ENCODE assay signal across 14 mouse cellular contexts in genomic region chr9:66666153-66666552, GRCm38 (mm10). TPM values are rescaled to one million over a fixed set of nuclear protein-coding genes. Genes with fewer than 3 reads are reported as not detected.
DNase-seq lines count a peak whose midpoint lies in the region; ATAC-seq and TF ChIP-seq lines count a peak whose summit lies in the region.
"Had no signal": no experiment of that assay in that cellular context is flagged by ENCODE, and none has a peak within 500 bp of the region (broad histone marks: within the 10 kb centered on the region; RNA-seq: fewer than 3 reads in every experiment).

No protein-coding gene starts in this region.

- H3K36me3 ChIP-seq in heart, embryonic 10.5 days: no peaks in the 10 kb centered on the region
- no peaks in the 10 kb centered on the region for H3K36me3 ChIP-seq in stomach, postnatal 0 days (ENCODE audit: control insufficient read depth, insufficient read depth, low read length)
- H3K36me3 ChIP-seq: hindbrain, embryonic 10.5 days; lung, embryonic 15.5 days had no signal

- no peak for TF ChIP-seq POLR2A in lung, adult 2 months (IDR thresholded peaks at IDR 0.05; ENCODE audit: borderline replicate concordance, extremely low read depth, low read depth, low read length)

- H3K27ac ChIP-seq in heart, embryonic 10.5 days: 0 out of 2 replicates have a peak overlapping the region, but pooled peaks have one; percentile 16
- H3K27ac ChIP-seq in stomach, postnatal 0 days (replicated peaks): no peak overlapping the region
- H3K27ac ChIP-seq: hindbrain, embryonic 10.5 days; kidney, postnatal 0 days; lung, embryonic 15.5 days had no signal

- 0 out of 2 replicates have a peak, but pooled peaks have one; percentile 20 for ATAC-seq in erythroblast, adult 5-6 weeks (replicated peaks; ENCODE audit: low FRiP score, poor library complexity, severe bottlenecking)
- 0 out of 2 replicates have a peak, but pooled peaks have one; percentile 9 for ATAC-seq in stomach, postnatal 0 days (ENCODE audit: low FRiP score, low TSS enrichment)
- ATAC-seq: activated CD4-positive, CD25-positive, alpha-beta regulatory T cell, adult 4 months had no signal

- no peak overlapping the region for H3K4me3 ChIP-seq in lung, adult 2 months (replicated peaks; ENCODE audit: extremely low read depth, low read depth, low read length)
- no peak overlapping the region for H3K4me3 ChIP-seq in heart, embryonic 10.5 days
- H3K4me3 ChIP-seq in stomach, postnatal 0 days (ENCODE audit: low read depth, low read length): no peak overlapping the region
- H3K4me3 ChIP-seq: hindbrain, embryonic 10.5 days; lung, embryonic 15.5 days; myocyte had no signal

- H3K9me3 ChIP-seq in heart, embryonic 10.5 days: no peaks in the 10 kb centered on the region
- no peaks in the 10 kb centered on the region for H3K9me3 ChIP-seq in stomach, postnatal 0 days (ENCODE audit: control insufficient read depth, low read length)
- H3K9me3 ChIP-seq: hindbrain, embryonic 10.5 days; lung, embryonic 15.5 days had no signal

- WGBS in lung, adult 2 months: 50% methylated on average over 3 of the region's 3 CpGs
- 70% methylated on average over 3 of the region's 3 CpGs for WGBS in heart, embryonic 10.5 days
- WGBS in stomach, postnatal 0 days: 66% methylated on average over 3 of the region's 3 CpGs

- TF ChIP-seq CTCF in lung, adult 2 months (IDR thresholded peaks at IDR 0.05; ENCODE audit: insufficient read depth, low read length): no peak
- no peak for TF ChIP-seq CTCF in stomach, postnatal 0 days (IDR thresholded peaks at IDR 0.05; ENCODE audit: low read depth)

- H3K4me1 ChIP-seq in lung, adult 2 months (ENCODE audit: control insufficient read depth, insufficient read depth, low read length): peaks cover 7% of the 10 kb centered on the region; the same call in 1 of the 2 replicates
- peaks cover 13% of the 10 kb centered on the region for H3K4me1 ChIP-seq in heart, embryonic 10.5 days
- no peaks in the 10 kb centered on the region for H3K4me1 ChIP-seq in stomach, postnatal 0 days (replicated peaks; ENCODE audit: control insufficient read depth, insufficient read depth)
- H3K4me1 ChIP-seq: lung, embryonic 15.5 days had no signal

- no peak for TF ChIP-seq EP300 in stomach, postnatal 0 days (optimal IDR thresholded peaks at IDR 0.05)

- no peaks in the 10 kb centered on the region for H3K27me3 ChIP-seq in heart, embryonic 10.5 days (ENCODE audit: insufficient read depth, poor library complexity, severe bottlenecking)
- no peaks in the 10 kb centered on the region for H3K27me3 ChIP-seq in stomach, postnatal 0 days (ENCODE audit: control insufficient read depth, insufficient read depth, low read length)
- H3K27me3 ChIP-seq: lung, embryonic 15.5 days had no signal

- H3K9ac ChIP-seq in stomach, postnatal 0 days (ENCODE audit: low read length): no peak overlapping the region
- H3K9ac ChIP-seq: lung, embryonic 15.5 days had no signal

- DNase-seq in lung, postnatal 25 days (ENCODE audit: low spot score): peak; percentile 12
- no peak for DNase-seq in lung, adult 2 months
- DNase-seq in heart, embryonic 10.5 days (ENCODE audit: low spot score): no peak
- peak; percentile 24 for DNase-seq in stomach, postnatal 0 days (ENCODE audit: low spot score)
- no peak for DNase-seq in layer of hippocampus, adult 11-12 months (ENCODE audit: low spot score)
- no peak for DNase-seq in frontal cortex, adult 2 months (ENCODE audit: extremely low spot score in 1 of 2, low spot score in 1 of 2)
- DNase-seq: cerebellum, adult 9-10 months; right cerebral cortex, postnatal 4 days had no signal

- H3K4me2 ChIP-seq in stomach, postnatal 0 days (replicated peaks; ENCODE audit: low read depth): no peak overlapping the region
- H3K4me2 ChIP-seq: lung, embryonic 15.5 days had no signal

RNA-seq across cellular contexts. Expression of gene Car12, which starts 47.3 kb away (rescaled TPM):
- 0.88 and 6.7 TPM in 2 replicates for polyA plus RNA-seq in lung, adult 2 months (2012; rRNA removed)
- total RNA-seq in erythroblast, adult 5-6 weeks (2015; ENCODE audit: low replicate concordance): 1.5 and 4.6 TPM in 2 replicates
- total RNA-seq in erythroblast, adult 5-6 weeks (2017; ENCODE audit: low replicate concordance): not detected in 2 replicates
- 0.70 and 1.3 TPM in 2 replicates for polyA plus RNA-seq in heart, embryonic 10.5 days (2016; fragmentation: Nextera tagmentation; extraction: Ambion mirVana)
- 11.1 and 11.3 TPM in 2 replicates for polyA plus RNA-seq in stomach, postnatal 0 days (2015; fragmentation: Nextera tagmentation; extraction: Ambion mirVana)
- polyA plus RNA-seq in frontal cortex, adult 2 months (2012; rRNA removed): 10.6 and 13.6 TPM in 2 replicates

Comparison
In these comparisons a context has a peak if more than half of its experiments do, and no peak if none do; other contexts are left out.
1. DNase-seq: peak in lung, postnatal 25 days (single experiment) and stomach, postnatal 0 days (single experiment); none in lung, adult 2 months (single experiment), heart, embryonic 10.5 days (single experiment), layer of hippocampus, adult 11-12 months (single experiment) and frontal cortex, adult 2 months (0 of 2).